Mouse (Mus musculus) ES-E14 (cell line): ENCODE results near the gene Tmigd1. TPM values are rescaled to one million over a fixed set of nuclear protein-coding genes. Genes with fewer than 3 reads are reported as not detected.

Experiments
- DNase-seq: peaks from one replicate; pipeline ENCODE4 v3.0.0-alpha.2; 2013; ENCODE audit warnings: low read depth, low spot score
- H3K27ac ChIP-seq: 2 replicates; pipeline ENCODE4 v1.5.1; 2012; ENCODE audit warnings: low read depth, mild to moderate bottlenecking, low read length, moderate library complexity, mixed read lengths; ENCODE audit not compliant: poor library complexity, insufficient read depth, severe bottlenecking
- H3K36me3 ChIP-seq: 2 replicates; pipeline ENCODE4 v1.6.1; 2012; ENCODE audit warnings: mild to moderate bottlenecking, low read length, moderate library complexity, mixed read lengths; ENCODE audit not compliant: control insufficient read depth, poor library complexity, insufficient read depth, severe bottlenecking
- H3K4me1 ChIP-seq, 2 experiments: fragments of 150-350 bp in 1 of 2; sonication (generic) in 1 of 2; 2 replicates each; pipeline ENCODE4 v1.6.1; 2012; ENCODE audit warnings: low read length in 2 of 2, mild to moderate bottlenecking in 1 of 2, mixed read lengths in 1 of 2; ENCODE audit not compliant: control insufficient read depth in 2 of 2, insufficient read depth in 2 of 2, poor library complexity in 1 of 2
- H3K4me3 ChIP-seq, 2 experiments: fragments of 150-350 bp in 1 of 2; sonication (generic) in 1 of 2; 2 replicates each; pipeline ENCODE4 v1.5.1; 2012; ENCODE audit warnings: low read length in 2 of 2, low read depth in 1 of 2, mild to moderate bottlenecking in 1 of 2, mixed read lengths in 1 of 2; ENCODE audit not compliant: insufficient read depth in 1 of 2, poor library complexity in 1 of 2, severe bottlenecking in 1 of 2
- H3K9ac ChIP-seq: 2 replicates; pipeline ENCODE4 v1.6.1; 2012; ENCODE audit warnings: low read depth, mild to moderate bottlenecking, low read length, mixed read lengths; ENCODE audit not compliant: poor library complexity, insufficient read depth, severe bottlenecking
- H3K9me3 ChIP-seq: fragments of 150-350 bp; sonication (generic); 2 replicates; pipeline ENCODE4 v1.6.1; 2012; ENCODE audit warnings: low read depth, mild to moderate bottlenecking, low read length; ENCODE audit not compliant: control insufficient read depth, insufficient read depth
- CHD2 ChIP-seq: IDR thresholded peaks from 2 replicates; pipeline ENCODE4 v1.6.1; 2014; ENCODE audit warnings: mild to moderate bottlenecking, low read depth, low read length, inconsistent platforms
- HCFC1 ChIP-seq: IDR thresholded peaks from 2 replicates; pipeline ENCODE4 v1.6.1; 2012; ENCODE audit warnings: low read length, inconsistent platforms, borderline replicate concordance; ENCODE audit not compliant: insufficient read depth
- MAFK ChIP-seq: IDR thresholded peaks from 2 replicates; pipeline ENCODE4 v1.6.1; 2014; ENCODE audit warnings: mild to moderate bottlenecking, low read depth, low read length, inconsistent platforms; ENCODE audit not compliant: insufficient read depth
- ZC3H11A ChIP-seq: IDR thresholded peaks from 2 replicates; pipeline ENCODE4 v1.6.1; 2012; ENCODE audit warnings: low read depth, mild to moderate bottlenecking, inconsistent platforms, low read length, borderline replicate concordance
- ZNF384 ChIP-seq: IDR thresholded peaks from 2 replicates; pipeline ENCODE4 v1.6.1; 2012; ENCODE audit warnings: low read depth, low read length, inconsistent platforms
- in situ Hi-C, 2 experiments: fragments of 600-800 bp; cut with MboI; formaldehyde crosslinking; loops; one replicate each; pipeline ENCODE4 v1.15.1; 2025; ENCODE audit warnings: low sequenced_read_pairs in 2 of 2, inconsistent platforms in 1 of 2; ENCODE audit not compliant: unreplicated experiment in 2 of 2
- total RNA-seq: library from RNA; depleted of rRNA; stranded (reverse); fragments of 300-350 nt; gene quantifications from 2 replicates; pipeline ENCODE4 v1.2.3, GENCODE M21; 2012

Gene Tmigd1
- total RNA-seq, 1 experiment = not detected

- H3K4me1 ChIP-seq = no peaks in the 10 kb centered on the region
- H3K4me3 ChIP-seq = no peak overlapping the region
- no peak for DNase-seq
- in situ Hi-C loops = no loop called here
- no peaks in the 10 kb centered on the region for H3K9me3 ChIP-seq
- no peaks in the 10 kb centered on the region for H3K36me3 ChIP-seq
- no peak for TF ChIP-seq MAFK
- TF ChIP-seq ZC3H11A = no peak
- no peak for TF ChIP-seq ZNF384
- TF ChIP-seq HCFC1 = no peak
- no peak for TF ChIP-seq CHD2
- H3K27ac ChIP-seq = no peak overlapping the region
- no peak overlapping the region for H3K9ac ChIP-seq
Observed at GRCm38 (mm10) chr11:76858781-76859180, 43.2 kb upstream of the Tmigd1 start.

- no peak for DNase-seq
- Histone ChIP-seq H3K36me3 (no peaks in the 10 kb centered on the region), H3K9ac (no peak overlapping the region), H3K9me3 (no peaks in the 10 kb centered on the region), H3K27ac (no peak overlapping the region), H3K4me3 (no peak overlapping the region), H3K4me1 (no peaks in the 10 kb centered on the region)
- in situ Hi-C loops = no loop called here
- TF ChIP-seq ZNF384 (no peak), CHD2 (no peak), HCFC1 (no peak), MAFK (no peak), ZC3H11A (no peak)
Observed at GRCm38 (mm10) chr11:76859261-76859660, 42.7 kb upstream of the Tmigd1 start.

GRCm38 (mm10) chr11:76861185-76861584 is 40.8 kb upstream of the Tmigd1 start:
- TF ChIP-seq MAFK = no peak
- H3K4me1 ChIP-seq = no peaks in the 10 kb centered on the region
- no peaks in the 10 kb centered on the region for H3K9me3 ChIP-seq
- H3K4me3 ChIP-seq = no peak overlapping the region
- no peaks in the 10 kb centered on the region for H3K36me3 ChIP-seq
- no peak overlapping the region for H3K9ac ChIP-seq
- DNase-seq = no peak
- in situ Hi-C loops = no loop called here
- no peak overlapping the region for H3K27ac ChIP-seq

- in situ Hi-C loops = no loop called here
- no peaks in the 10 kb centered on the region for H3K9me3 ChIP-seq
- TF ChIP-seq ZNF384 = no peak
- no peaks in the 10 kb centered on the region for H3K36me3 ChIP-seq
- no peak overlapping the region for H3K9ac ChIP-seq
- no peaks in the 10 kb centered on the region for H3K4me1 ChIP-seq
- DNase-seq = no peak
- no peak overlapping the region for H3K4me3 ChIP-seq
- H3K27ac ChIP-seq = no peak overlapping the region
Observed at GRCm38 (mm10) chr11:76872556-76873234, 29.3 kb upstream of the Tmigd1 start.

GRCm38 (mm10) chr11:76873865-76874264 is 28.1 kb upstream of the Tmigd1 start:
- H3K4me3 ChIP-seq = no peak overlapping the region
- DNase-seq = no peak
- no peaks in the 10 kb centered on the region for H3K9me3 ChIP-seq
- in situ Hi-C loops = no loop called here
- H3K36me3 ChIP-seq = no peaks in the 10 kb centered on the region
- no peak overlapping the region for H3K9ac ChIP-seq
- H3K27ac ChIP-seq = no peak overlapping the region
- H3K4me1 ChIP-seq = no peaks in the 10 kb centered on the region
- no peak for TF ChIP-seq HCFC1
- TF ChIP-seq ZNF384 = no peak
- TF ChIP-seq CHD2 = no peak
- no peak for TF ChIP-seq MAFK
- TF ChIP-seq ZC3H11A = no peak
